Mouse (Mus musculus): Measurements from ENCODE around the gene Tbc1d22a. TPM values are rescaled to one million over a fixed set of nuclear protein-coding genes. Genes with fewer than 3 reads are reported as not detected.

Tbc1d22a gene
- total and polyA plus RNA-seq, 2 experiments from 2014 or later, result 9.7 to 31.4 TPM

GRCm38 (mm10) chr15:86476483-86476882 is 262.2 kb downstream of the Tbc1d22a start:
- Histone ChIP-seq H3K9ac (replicated peaks; ENCODE audit: low read depth, low read length) (no peak overlapping the region), H3K4me2 (ENCODE audit: low read depth, low read length) (no peak overlapping the region), H3K27ac (ENCODE audit: low read depth) (no peak overlapping the region), H3K36me3 (replicated peaks; ENCODE audit: control insufficient read depth, insufficient read depth, low read length) (no peaks in the 10 kb centered on the region), H3K4me3 (ENCODE audit: low read depth, low read length) (no peak overlapping the region), H3K4me1 (ENCODE audit: control insufficient read depth, insufficient read depth) (peaks cover 12% of the 10 kb centered on the region; the same call in 1 of the 2 replicates), H3K9me3 (replicated peaks; ENCODE audit: control insufficient read depth, low read length) (no peaks in the 10 kb centered on the region), H3K27me3 (ENCODE audit: control insufficient read depth, insufficient read depth, low read length) (no peaks in the 10 kb centered on the region)
- ATAC-seq (ENCODE audit: insufficient read depth, low read depth), result no peak
- no peak for TF ChIP-seq EP300 (IDR thresholded peaks at IDR 0.05; ENCODE audit: low read depth)
- no peak for TF ChIP-seq CTCF (IDR thresholded peaks at IDR 0.05; ENCODE audit: low read depth)
- 51% methylated on average over 6 of the region's 6 CpGs for WGBS
- DNase-seq (ENCODE audit: low spot score), result no peak

- 67% methylated on average over 6 of the region's 6 CpGs for WGBS
- ATAC-seq (ENCODE audit: insufficient read depth, low read depth), result no peak
Observed at GRCm38 (mm10) chr15:86477032-86477431, 262.8 kb downstream of the Tbc1d22a start.

GRCm38 (mm10) chr15:86477471-86477992 is 263.3 kb downstream of the Tbc1d22a start:
- peaks cover 15% of the 10 kb centered on the region; the same call in 1 of the 2 replicates for H3K4me1 ChIP-seq (ENCODE audit: control insufficient read depth, insufficient read depth)
- H3K27me3 ChIP-seq (ENCODE audit: control insufficient read depth, insufficient read depth, low read length), result no peaks in the 10 kb centered on the region
- no peak for DNase-seq (ENCODE audit: low spot score)
- no peak overlapping the region for H3K4me3 ChIP-seq (ENCODE audit: low read depth, low read length)
- no peak for TF ChIP-seq CTCF (IDR thresholded peaks at IDR 0.05; ENCODE audit: low read depth)
- no peak for TF ChIP-seq EP300 (IDR thresholded peaks at IDR 0.05; ENCODE audit: low read depth)
- H3K36me3 ChIP-seq (replicated peaks; ENCODE audit: control insufficient read depth, insufficient read depth, low read length), result no peaks in the 10 kb centered on the region
- no peak overlapping the region for H3K27ac ChIP-seq (ENCODE audit: low read depth)
- H3K9me3 ChIP-seq (replicated peaks; ENCODE audit: control insufficient read depth, low read length), result no peaks in the 10 kb centered on the region
- H3K9ac ChIP-seq (replicated peaks; ENCODE audit: low read depth, low read length), result no peak overlapping the region
- H3K4me2 ChIP-seq (ENCODE audit: low read depth, low read length), result no peak overlapping the region
- no peak for ATAC-seq (ENCODE audit: insufficient read depth, low read depth)

More at GRCm38 (mm10) chr15:86477032-86477431, 262.8 kb downstream of the Tbc1d22a start:
- H3K4me1 ChIP-seq (ENCODE audit: control insufficient read depth, insufficient read depth), result peaks cover 15% of the 10 kb centered on the region; the same call in 1 of the 2 replicates
- H3K4me2 ChIP-seq (ENCODE audit: low read depth, low read length), result no peak overlapping the region
- H3K9ac ChIP-seq (replicated peaks; ENCODE audit: low read depth, low read length), result no peak overlapping the region
- H3K9me3 ChIP-seq (replicated peaks; ENCODE audit: control insufficient read depth, low read length), result no peaks in the 10 kb centered on the region
- H3K36me3 ChIP-seq (replicated peaks; ENCODE audit: control insufficient read depth, insufficient read depth, low read length), result no peaks in the 10 kb centered on the region
- no peak overlapping the region for H3K27ac ChIP-seq (ENCODE audit: low read depth)
- TF ChIP-seq CTCF (IDR thresholded peaks at IDR 0.05; ENCODE audit: low read depth) (no peak), EP300 (IDR thresholded peaks at IDR 0.05; ENCODE audit: low read depth) (no peak)
- H3K4me3 ChIP-seq (ENCODE audit: low read depth, low read length), result no peak overlapping the region
- DNase-seq (ENCODE audit: low spot score), result no peak
- H3K27me3 ChIP-seq (ENCODE audit: control insufficient read depth, insufficient read depth, low read length), result no peaks in the 10 kb centered on the region

GRCm38 (mm10) chr15:86478685-86479502 is 264.6 kb downstream of the Tbc1d22a start:
- 46% methylated on average over 13 of the region's 13 CpGs for WGBS
- Histone ChIP-seq H3K9ac (replicated peaks; ENCODE audit: low read depth, low read length) (no peak overlapping the region), H3K4me1 (ENCODE audit: control insufficient read depth, insufficient read depth) (peaks cover 15% of the 10 kb centered on the region; the same call in 1 of the 2 replicates), H3K27me3 (ENCODE audit: control insufficient read depth, insufficient read depth, low read length) (no peaks in the 10 kb centered on the region), H3K27ac (ENCODE audit: low read depth) (0 out of 2 replicates have a peak overlapping the region, but pooled peaks have one; percentile 36), H3K4me3 (ENCODE audit: low read depth, low read length) (no peak overlapping the region), H3K9me3 (replicated peaks; ENCODE audit: control insufficient read depth, low read length) (no peaks in the 10 kb centered on the region), H3K36me3 (replicated peaks; ENCODE audit: control insufficient read depth, insufficient read depth, low read length) (no peaks in the 10 kb centered on the region), H3K4me2 (ENCODE audit: low read depth, low read length) (no peak overlapping the region)
- DNase-seq (ENCODE audit: low spot score) (peak; percentile 27), ATAC-seq (ENCODE audit: insufficient read depth, low read depth) (peak; percentile 41; the same call in 1 of the 2 replicates)
- TF ChIP-seq EP300 (IDR thresholded peaks at IDR 0.05; ENCODE audit: low read depth) (no peak), CTCF (IDR thresholded peaks at IDR 0.05; ENCODE audit: low read depth) (no peak)

- Histone ChIP-seq H3K9me3 (replicated peaks; ENCODE audit: control insufficient read depth, low read length) (no peaks in the 10 kb centered on the region), H3K9ac (replicated peaks; ENCODE audit: low read depth, low read length) (no peak overlapping the region), H3K4me2 (ENCODE audit: low read depth, low read length) (no peak overlapping the region), H3K4me3 (ENCODE audit: low read depth, low read length) (no peak overlapping the region), H3K27me3 (ENCODE audit: control insufficient read depth, insufficient read depth, low read length) (no peaks in the 10 kb centered on the region), H3K27ac (ENCODE audit: low read depth) (no peak overlapping the region), H3K4me1 (ENCODE audit: control insufficient read depth, insufficient read depth) (peaks cover 29% of the 10 kb centered on the region), H3K36me3 (replicated peaks; ENCODE audit: control insufficient read depth, insufficient read depth, low read length) (no peaks in the 10 kb centered on the region)
- ATAC-seq (ENCODE audit: insufficient read depth, low read depth), result no peak
- no peak for TF ChIP-seq EP300 (IDR thresholded peaks at IDR 0.05; ENCODE audit: low read depth)
- no peak for TF ChIP-seq CTCF (IDR thresholded peaks at IDR 0.05; ENCODE audit: low read depth)
- DNase-seq (ENCODE audit: low spot score), result no peak
- 35% methylated on average over 5 of the region's 5 CpGs for WGBS
Observed at GRCm38 (mm10) chr15:86482362-86482761, 268.1 kb downstream of the Tbc1d22a start.

All from heart, postnatal 0 days (tissue).